Mouse (Mus musculus): ENCODE results near the gene Abhd2. TPM values are rescaled to one million over a fixed set of nuclear protein-coding genes. Genes with fewer than 3 reads are reported as not detected.

Gene Abhd2
- polyA plus RNA-seq, 1 experiment from 2014 or later: 25.1 TPM

DNA sequence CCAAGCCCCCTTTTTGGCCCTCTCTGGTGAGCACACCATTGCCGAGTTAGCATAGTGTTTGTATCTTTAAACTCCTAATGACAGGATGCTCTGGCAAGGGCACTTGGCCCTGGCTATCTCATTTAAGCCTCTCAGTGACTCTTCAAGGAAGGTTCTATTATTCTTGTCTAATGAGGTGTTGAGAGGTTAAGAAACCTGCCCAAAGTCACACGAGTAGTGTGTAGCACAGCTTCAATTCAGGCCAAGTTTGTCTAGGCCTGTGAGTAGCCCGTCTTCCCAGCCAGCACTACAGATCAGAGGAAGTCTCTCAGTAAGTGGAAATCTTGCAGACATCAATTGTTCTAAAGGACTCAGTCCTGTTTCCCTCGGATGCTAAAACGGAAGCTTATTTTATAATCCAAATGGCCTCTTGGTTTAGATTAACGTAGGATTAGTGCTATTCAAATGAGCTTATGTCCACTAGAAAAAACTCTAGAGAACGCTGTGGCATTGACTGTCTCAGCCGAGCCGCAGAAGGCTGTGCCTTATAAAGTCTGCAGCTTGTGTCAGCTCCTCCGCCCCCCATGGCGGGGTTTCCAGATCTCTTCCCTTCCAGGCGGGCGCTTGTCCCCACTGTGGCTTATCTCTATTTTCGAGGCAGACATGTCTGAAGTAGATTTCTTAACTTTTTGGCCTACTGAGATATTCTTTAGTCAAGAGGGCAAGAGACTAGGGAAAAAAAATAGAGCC is 11.3 kb downstream of the Abhd2 start:
- no peak overlapping the region for H3K9ac ChIP-seq
- H3K27ac ChIP-seq: peak overlapping the region; percentile 59; the same call in 1 of the 2 replicates
- no peak overlapping the region for H3K4me3 ChIP-seq (replicated peaks; ENCODE audit: low read length)
- H3K36me3 ChIP-seq (replicated peaks; ENCODE audit: control insufficient read depth, insufficient read depth): no peaks in the 10 kb centered on the region
- 68% methylated on average over 14 of the region's 14 CpGs for WGBS
- no peak for DNase-seq (ENCODE audit: low spot score)
- H3K27me3 ChIP-seq (ENCODE audit: control insufficient read depth, insufficient read depth, low read length): no peaks in the 10 kb centered on the region
- H3K4me2 ChIP-seq (replicated peaks): no peak overlapping the region
- H3K9me3 ChIP-seq (ENCODE audit: control insufficient read depth, low read length): no peaks in the 10 kb centered on the region
- no peak for ATAC-seq (ENCODE audit: low FRiP score)
- peaks cover 15% of the 10 kb centered on the region for H3K4me1 ChIP-seq (replicated peaks; ENCODE audit: control insufficient read depth, insufficient read depth, low read length)

DNA sequence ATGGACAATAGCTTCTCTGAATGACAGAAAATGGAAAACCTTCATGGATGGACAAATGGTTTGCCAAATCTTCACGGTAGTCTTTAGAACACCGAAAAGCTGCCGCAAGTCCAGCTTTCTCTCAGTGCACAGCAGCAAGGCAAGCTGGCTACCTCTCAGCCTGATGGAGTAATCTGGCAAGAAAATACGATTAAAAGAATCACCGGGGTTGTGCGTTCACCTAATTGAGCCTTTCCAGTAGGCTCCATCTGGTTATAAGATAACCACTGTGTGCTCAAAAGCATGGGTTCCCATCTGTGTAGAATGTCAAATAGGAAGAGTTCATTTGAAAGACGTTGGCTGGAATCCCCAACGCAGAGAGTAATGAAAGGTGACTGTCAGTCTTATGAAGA is 11.9 kb downstream of the Abhd2 start:
- Histone ChIP-seq H3K27ac (peak overlapping the region; percentile 59; the same call in 1 of the 2 replicates), H3K4me2 (replicated peaks) (no peak overlapping the region)
- DNase-seq (ENCODE audit: low spot score): no peak

DNA sequence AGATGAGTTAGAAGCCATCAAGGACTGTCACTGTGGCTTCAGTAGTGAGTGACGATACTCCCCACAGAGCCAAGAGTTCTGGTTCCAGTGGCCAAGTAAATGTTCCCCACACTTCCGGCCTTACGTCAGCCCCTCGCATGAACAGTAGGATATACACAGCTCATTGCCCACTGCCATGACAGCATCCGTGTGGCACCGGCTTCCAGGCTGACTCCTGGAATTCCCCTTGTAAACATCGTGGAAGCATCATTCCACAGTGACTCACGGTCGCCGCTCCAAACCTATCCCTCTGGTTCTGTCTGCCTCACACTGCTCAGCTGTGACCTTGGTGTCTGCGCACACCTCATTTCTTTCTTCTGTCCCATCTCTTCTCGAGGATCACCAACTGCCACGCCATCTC is 12.4 kb downstream of the Abhd2 start:
- Histone ChIP-seq H3K9ac (no peak overlapping the region), H3K27ac (no peak overlapping the region), H3K4me3 (replicated peaks; ENCODE audit: low read length) (no peak overlapping the region), H3K4me2 (replicated peaks) (no peak overlapping the region), H3K9me3 (ENCODE audit: control insufficient read depth, low read length) (no peaks in the 10 kb centered on the region), H3K36me3 (replicated peaks; ENCODE audit: control insufficient read depth, insufficient read depth) (no peaks in the 10 kb centered on the region), H3K27me3 (ENCODE audit: control insufficient read depth, insufficient read depth, low read length) (no peaks in the 10 kb centered on the region), H3K4me1 (replicated peaks; ENCODE audit: control insufficient read depth, insufficient read depth, low read length) (peaks cover 11% of the 10 kb centered on the region)
- no peak for ATAC-seq (ENCODE audit: low FRiP score)
- 88% methylated on average over 13 of the region's 13 CpGs for WGBS
- no peak for DNase-seq (ENCODE audit: low spot score)

More for the DNA sequence above, 11.9 kb downstream of the Abhd2 start:
- WGBS: 74% methylated on average over 8 of the region's 8 CpGs
- Histone ChIP-seq H3K9me3 (ENCODE audit: control insufficient read depth, low read length) (no peaks in the 10 kb centered on the region), H3K4me1 (replicated peaks; ENCODE audit: control insufficient read depth, insufficient read depth, low read length) (peaks cover 12% of the 10 kb centered on the region), H3K27me3 (ENCODE audit: control insufficient read depth, insufficient read depth, low read length) (no peaks in the 10 kb centered on the region), H3K4me3 (replicated peaks; ENCODE audit: low read length) (no peak overlapping the region), H3K36me3 (replicated peaks; ENCODE audit: control insufficient read depth, insufficient read depth) (no peaks in the 10 kb centered on the region), H3K9ac (no peak overlapping the region)
- ATAC-seq (ENCODE audit: low FRiP score): no peak

DNA sequence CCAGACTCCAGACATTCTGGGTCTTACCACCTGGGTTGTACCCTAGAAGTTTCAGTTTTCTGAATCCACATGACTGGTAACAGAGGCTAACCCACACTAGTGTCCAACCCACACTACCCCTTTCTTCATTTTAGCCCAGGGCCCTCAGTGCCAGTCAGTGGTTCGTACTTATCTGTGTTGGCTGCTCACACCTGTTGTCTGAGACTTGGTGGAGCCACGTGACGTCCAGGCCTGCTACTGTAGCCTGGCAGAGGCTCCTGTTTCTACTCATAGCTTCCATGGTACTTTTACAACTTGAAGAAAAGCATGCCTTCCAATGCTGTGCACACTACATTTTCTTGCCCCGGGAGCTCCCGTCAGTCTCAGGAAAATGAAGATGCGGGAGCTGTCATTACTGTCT is 14.2 kb downstream of the Abhd2 start:
- no peak for DNase-seq (ENCODE audit: low spot score)
- Histone ChIP-seq H3K27ac (no peak overlapping the region), H3K27me3 (ENCODE audit: control insufficient read depth, insufficient read depth, low read length) (no peaks in the 10 kb centered on the region), H3K4me1 (replicated peaks; ENCODE audit: control insufficient read depth, insufficient read depth, low read length) (peaks cover 11% of the 10 kb centered on the region), H3K36me3 (replicated peaks; ENCODE audit: control insufficient read depth, insufficient read depth) (no peaks in the 10 kb centered on the region), H3K9ac (no peak overlapping the region), H3K4me2 (replicated peaks) (no peak overlapping the region), H3K4me3 (replicated peaks; ENCODE audit: low read length) (no peak overlapping the region), H3K9me3 (ENCODE audit: control insufficient read depth, low read length) (no peaks in the 10 kb centered on the region)
- ATAC-seq (ENCODE audit: low FRiP score): no peak
- 92% methylated on average over 6 of the region's 6 CpGs for WGBS

DNA sequence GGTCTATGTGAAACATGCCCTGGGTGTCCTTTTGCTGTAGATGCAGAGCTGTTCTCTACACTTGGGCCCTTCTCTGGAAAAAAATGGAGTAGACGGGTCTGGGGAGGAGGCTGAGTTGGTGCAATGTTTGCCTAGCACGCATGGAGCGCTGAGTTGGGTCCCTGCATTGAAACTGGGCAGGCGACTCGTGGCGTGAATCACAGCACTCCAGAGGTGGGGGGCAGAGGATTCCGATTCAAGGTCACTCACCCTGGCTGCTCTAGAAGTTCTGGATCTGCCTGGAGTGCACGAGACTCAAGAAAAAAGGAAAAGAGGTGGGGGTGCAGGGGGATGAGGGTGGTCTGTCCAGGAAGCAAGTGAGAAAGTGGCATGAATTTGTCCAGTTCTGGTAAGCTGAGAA is 14.9 kb downstream of the Abhd2 start:
- H3K9ac ChIP-seq: no peak overlapping the region
- DNase-seq (ENCODE audit: low spot score) (no peak), ATAC-seq (ENCODE audit: low FRiP score) (no peak)
- no peaks in the 10 kb centered on the region for H3K9me3 ChIP-seq (ENCODE audit: control insufficient read depth, low read length)
- H3K36me3 ChIP-seq (replicated peaks; ENCODE audit: control insufficient read depth, insufficient read depth): no peaks in the 10 kb centered on the region
- no peaks in the 10 kb centered on the region for H3K27me3 ChIP-seq (ENCODE audit: control insufficient read depth, insufficient read depth, low read length)
- H3K4me2 ChIP-seq (replicated peaks): no peak overlapping the region
- 90% methylated on average over 8 of the region's 8 CpGs for WGBS
- no peak overlapping the region for H3K27ac ChIP-seq
- H3K4me3 ChIP-seq (replicated peaks; ENCODE audit: low read length): no peak overlapping the region
- H3K4me1 ChIP-seq (replicated peaks; ENCODE audit: control insufficient read depth, insufficient read depth, low read length): peaks cover 5% of the 10 kb centered on the region

DNA sequence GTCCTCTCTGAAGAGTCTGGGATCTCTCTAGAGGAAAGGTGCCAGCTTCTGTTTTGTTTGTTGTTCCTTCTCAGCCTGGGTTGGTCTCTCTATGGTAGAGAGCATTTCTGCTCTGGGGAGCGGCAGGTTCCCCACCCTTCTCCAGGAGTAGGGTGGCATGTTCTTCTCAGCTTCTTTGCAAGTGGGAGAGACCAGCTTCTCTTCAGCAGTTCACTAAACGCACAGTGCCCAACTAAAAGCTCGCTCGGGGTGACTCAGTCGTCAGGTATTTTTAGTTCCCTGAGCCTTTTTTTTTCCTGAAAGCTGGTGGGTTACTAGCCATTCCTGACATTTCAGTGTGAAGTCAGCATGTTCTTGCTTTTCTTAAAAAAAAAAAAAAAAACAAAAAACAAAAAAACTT is 15.4 kb downstream of the Abhd2 start:
- H3K27me3 ChIP-seq (ENCODE audit: control insufficient read depth, insufficient read depth, low read length): no peaks in the 10 kb centered on the region
- H3K4me1 ChIP-seq (replicated peaks; ENCODE audit: control insufficient read depth, insufficient read depth, low read length): peaks cover 3% of the 10 kb centered on the region
- no peak overlapping the region for H3K9ac ChIP-seq
- no peaks in the 10 kb centered on the region for H3K9me3 ChIP-seq (ENCODE audit: control insufficient read depth, low read length)
- DNase-seq (ENCODE audit: low spot score): no peak
- no peak overlapping the region for H3K4me2 ChIP-seq (replicated peaks)
- no peaks in the 10 kb centered on the region for H3K36me3 ChIP-seq (replicated peaks; ENCODE audit: control insufficient read depth, insufficient read depth)
- H3K27ac ChIP-seq: no peak overlapping the region
- no peak for ATAC-seq (ENCODE audit: low FRiP score)
- 98% methylated on average over 5 of the region's 5 CpGs for WGBS
- no peak overlapping the region for H3K4me3 ChIP-seq (replicated peaks; ENCODE audit: low read length)

DNA sequence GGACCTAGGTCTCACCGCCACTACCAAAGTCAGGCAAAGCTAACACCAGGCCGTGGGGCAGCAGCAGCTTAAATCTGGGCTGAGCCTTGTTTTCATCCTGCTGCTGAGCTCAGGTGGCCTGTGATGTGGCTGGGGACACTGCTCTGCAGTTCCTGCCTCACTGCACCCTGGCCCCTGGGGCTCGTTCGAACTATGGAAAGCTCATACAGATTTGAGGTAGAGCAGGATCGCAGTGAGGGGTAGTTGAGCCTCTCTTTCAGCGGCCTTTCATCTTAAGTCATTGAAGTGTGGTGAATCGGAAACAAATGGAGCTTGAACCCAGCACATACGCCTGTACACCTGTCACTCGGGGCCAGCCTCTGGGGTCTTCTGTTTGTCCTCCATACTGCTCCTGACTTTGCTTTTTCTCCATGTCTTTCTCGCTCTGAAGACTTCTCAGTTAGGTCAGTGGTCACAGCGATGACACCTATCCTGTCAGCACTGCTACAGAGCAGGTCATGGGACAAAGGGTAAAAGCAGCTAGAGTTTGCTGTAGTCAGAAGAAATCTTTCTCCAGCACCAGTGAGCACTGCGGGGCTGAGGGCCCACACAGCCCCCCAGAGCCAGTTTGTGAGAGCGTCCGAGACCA is 20.7 kb downstream of the Abhd2 start:
- no peak overlapping the region for H3K4me3 ChIP-seq (replicated peaks; ENCODE audit: low read length)
- peaks cover 25% of the 10 kb centered on the region for H3K36me3 ChIP-seq (replicated peaks; ENCODE audit: control insufficient read depth, insufficient read depth)
- H3K9ac ChIP-seq: no peak overlapping the region
- no peak for DNase-seq (ENCODE audit: low spot score)
- 52% methylated on average over 14 of the region's 14 CpGs for WGBS
- peaks cover 8% of the 10 kb centered on the region; the same call in 1 of the 2 replicates for H3K4me1 ChIP-seq (replicated peaks; ENCODE audit: control insufficient read depth, insufficient read depth, low read length)
- no peak overlapping the region for H3K27ac ChIP-seq
- no peak for ATAC-seq (ENCODE audit: low FRiP score)
- no peak overlapping the region for H3K4me2 ChIP-seq (replicated peaks)
- no peaks in the 10 kb centered on the region for H3K9me3 ChIP-seq (ENCODE audit: control insufficient read depth, low read length)
- no peaks in the 10 kb centered on the region for H3K27me3 ChIP-seq (ENCODE audit: control insufficient read depth, insufficient read depth, low read length)

DNA sequence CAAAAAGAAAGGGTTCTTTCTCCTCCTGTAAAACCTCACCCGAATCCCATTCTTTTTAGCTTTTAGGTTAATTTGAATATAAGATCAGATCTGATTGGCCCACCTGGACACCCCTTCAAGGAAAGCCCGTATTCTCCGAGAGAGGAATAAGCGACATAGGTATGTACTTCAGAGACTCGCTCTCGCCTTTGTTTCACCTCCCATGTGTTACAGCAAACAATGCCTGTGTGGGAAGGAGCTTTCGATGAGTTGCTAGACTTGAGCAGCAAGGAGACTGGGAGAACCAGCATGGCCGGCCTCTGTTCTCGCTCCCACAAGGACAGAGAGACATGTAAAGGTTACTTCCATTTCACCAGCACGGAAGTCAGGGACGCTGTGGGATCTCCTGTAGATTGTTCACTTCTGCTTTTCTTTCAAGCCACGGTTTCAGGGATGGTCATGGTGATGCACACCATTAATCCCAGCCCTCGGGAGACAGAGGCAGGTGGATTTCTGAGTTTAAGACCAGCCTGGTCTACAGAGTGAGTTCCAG is 21.5 kb downstream of the Abhd2 start:
- H3K36me3 ChIP-seq (replicated peaks; ENCODE audit: control insufficient read depth, insufficient read depth): peaks cover 27% of the 10 kb centered on the region
- H3K27me3 ChIP-seq (ENCODE audit: control insufficient read depth, insufficient read depth, low read length): no peaks in the 10 kb centered on the region
- 88% methylated on average over 13 of the region's 13 CpGs for WGBS
- H3K9me3 ChIP-seq (ENCODE audit: control insufficient read depth, low read length): no peaks in the 10 kb centered on the region
- no peak overlapping the region for H3K9ac ChIP-seq
- H3K27ac ChIP-seq: no peak overlapping the region
- H3K4me3 ChIP-seq (replicated peaks; ENCODE audit: low read length): no peak overlapping the region
- H3K4me2 ChIP-seq (replicated peaks): no peak overlapping the region
- DNase-seq (ENCODE audit: low spot score) (no peak), ATAC-seq (ENCODE audit: low FRiP score) (no peak)
- peaks cover 8% of the 10 kb centered on the region; the same call in 1 of the 2 replicates for H3K4me1 ChIP-seq (replicated peaks; ENCODE audit: control insufficient read depth, insufficient read depth, low read length)

DNA sequence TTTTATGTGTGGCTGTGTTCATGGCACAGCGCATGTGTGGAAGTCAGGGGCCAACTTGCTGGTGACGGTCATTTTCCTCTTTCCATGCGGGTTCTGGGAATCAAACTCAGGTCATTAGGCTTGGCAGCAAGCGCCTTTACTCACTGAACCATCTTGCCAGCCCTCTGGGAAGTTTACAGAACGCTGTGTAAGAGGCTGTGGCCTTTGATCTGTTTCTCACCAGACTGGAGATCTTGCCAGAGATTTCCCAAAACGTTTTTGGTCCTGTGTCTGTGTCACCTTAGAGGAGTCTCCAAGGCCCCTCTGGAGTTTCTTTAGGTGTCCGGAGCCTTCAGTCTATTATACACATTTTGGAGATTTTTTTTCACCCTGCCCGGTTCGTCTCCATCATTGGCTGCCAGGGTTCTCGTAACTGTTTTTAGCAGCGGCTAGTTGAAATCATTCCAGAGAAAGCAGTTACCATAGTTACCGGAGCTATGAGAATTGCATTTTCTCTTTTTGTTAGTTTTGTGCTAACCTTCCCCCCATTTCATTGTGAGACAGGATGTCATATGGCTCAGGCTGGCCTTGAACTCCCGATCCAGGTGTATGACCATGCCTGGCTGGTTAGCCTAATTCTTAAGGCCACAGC is 22.3 kb downstream of the Abhd2 start:
- no peak overlapping the region for H3K9ac ChIP-seq
- H3K4me1 ChIP-seq (replicated peaks; ENCODE audit: control insufficient read depth, insufficient read depth, low read length): peaks cover 13% of the 10 kb centered on the region; the same call in 1 of the 2 replicates
- DNase-seq (ENCODE audit: low spot score) (no peak), ATAC-seq (ENCODE audit: low FRiP score) (no peak)
- H3K36me3 ChIP-seq (replicated peaks; ENCODE audit: control insufficient read depth, insufficient read depth): peaks cover 33% of the 10 kb centered on the region
- no peaks in the 10 kb centered on the region for H3K27me3 ChIP-seq (ENCODE audit: control insufficient read depth, insufficient read depth, low read length)
- H3K4me2 ChIP-seq (replicated peaks): no peak overlapping the region
- H3K27ac ChIP-seq: no peak overlapping the region
- 59% methylated on average over 13 of the region's 13 CpGs for WGBS
- no peaks in the 10 kb centered on the region for H3K9me3 ChIP-seq (ENCODE audit: control insufficient read depth, low read length)
- no peak overlapping the region for H3K4me3 ChIP-seq (replicated peaks; ENCODE audit: low read length)
